Mouse (Mus musculus) MEL (cell line): ENCODE measurements around the gene Slc39a11.

Experiments used
- CTCF ChIP-seq, 3 experiments: IDR thresholded peaks in 2 of 3; conservative IDR thresholded peaks in 1 of 3; 2 replicates each; pipeline ENCODE4 v1.5.1; 2011 to 2012; ENCODE audit warnings: low read length in 3 of 3, low read depth in 2 of 3, mild to moderate bottlenecking in 2 of 3, improper control_type of control experiment in 1 of 3, inconsistent platforms in 1 of 3, mixed read lengths in 1 of 3, moderate library complexity in 1 of 3; ENCODE audit not compliant: control insufficient read depth in 1 of 3, insufficient read depth in 1 of 3, poor library complexity in 1 of 3, severe bottlenecking in 1 of 3
- MAZ ChIP-seq: IDR thresholded peaks from 2 replicates; pipeline ENCODE4 v1.6.1; 2012; ENCODE audit warnings: low read depth, mild to moderate bottlenecking, inconsistent platforms, low read length, improper control_type of control experiment
- POLR2A ChIP-seq, 2 experiments: IDR thresholded peaks; 2 replicates each; pipeline ENCODE4 v1.6.1; 2011 to 2012; ENCODE audit warnings: low read length in 2 of 2, mild to moderate bottlenecking in 2 of 2, control low read depth in 1 of 2, improper control_type of control experiment in 1 of 2, low read depth in 1 of 2, moderate library complexity in 1 of 2; ENCODE audit not compliant: control insufficient read depth in 1 of 2, insufficient read depth in 1 of 2, poor library complexity in 1 of 2

- TF ChIP-seq MAZ (no peak), CTCF (IDR thresholded peaks at IDR 0.05 in 2 of 3, conservative IDR thresholded peaks at IDR 0.05 in 1 of 3; ENCODE audit: control insufficient read depth in 1 of 3, insufficient read depth in 1 of 3, low read depth in 2 of 3, low read length in 3 of 3, poor library complexity in 1 of 3, severe bottlenecking in 1 of 3) (no peak), POLR2A (IDR thresholded peaks at IDR 0.05; ENCODE audit: control insufficient read depth in 1 of 2, insufficient read depth in 1 of 2, low read depth in 1 of 2, low read length in 2 of 2, poor library complexity in 1 of 2) (no peak)
Measured at GRCm38 (mm10) chr11:113544017-113544640, 105.8 kb downstream of the Slc39a11 start.
